Mouse (Mus musculus) Patski (cell line): ENCODE measurements around the gene Gm45837. TPM values are rescaled to one million over a fixed set of nuclear protein-coding genes. Genes with fewer than 3 reads are reported as not detected.

Experiments
- ATAC-seq: fragments of 100-300 bp; one replicate; pipeline ENCODE4 v1.8.0; 2021
- CTCF ChIA-PET: fragments of 350-600 bp; sonication (Branson Sonifier 250); formaldehyde crosslinking; loops from one replicate; lab custom pipeline; 2022; ENCODE audit warnings: inconsistent platforms; lab: Charles Lee
- POLR2A ChIA-PET: fragments of 350-600 bp; sonication (Branson Sonifier 250); formaldehyde crosslinking; loops from one replicate; lab custom pipeline; 2022; ENCODE audit warnings: antibody characterized with exemption, inconsistent platforms; lab: Charles Lee
- DNase-seq: peaks from one replicate; pipeline ENCODE4 v3.0.0-alpha.2; 2011; ENCODE audit warnings: low read depth, low spot score
- H3K27me3 ChIP-seq: fragments of 371-371 bp; one replicate; pipeline ENCODE4 v1.5.1; 2021
- CTCF ChIP-seq: fragments of 100-300 bp; IDR thresholded peaks from one replicate; pipeline ENCODE4 v1.5.1; 2021
- in situ Hi-C: fragments of 300-500 bp; cut with MboI; formaldehyde crosslinking; loops from 3 replicates; pipeline ENCODE4 v1.11.1; 2018; ENCODE audit warnings: low pct_unique_long_range_greater_than_20kb, mixed read lengths
- polyA plus RNA-seq: library from polyadenylated mRNA; unstranded; gene quantifications from one replicate; pipeline ENCODE4 v1.2.3, GENCODE M21; 2021

The Gm45837 gene
- polyA plus RNA-seq, 1 experiment from 2014 or later, result 0.78 TPM

GRCm38 (mm10) chr7:101412796-101413195, 2.1 kb downstream of the Gm45837 start:
- peak; percentile 28 for ATAC-seq
- TF ChIP-seq CTCF, result no peak
- ChIA-PET POLR2A (interaction anchor here (1.1 kb wide), 2 partner anchors 15 to 90 kb away, joined by 3 to 5 read pairs; no protein-coding TSS in a partner anchor), CTCF (interaction anchor here (0.6 to 2.8 kb wide), 32 partner anchors 9 to 491 kb away, joined by 3 to 25 read pairs (median 4); partner anchors contain the start of gene Pde2a)
- peak; percentile 42 for DNase-seq
- no peaks in the 10 kb centered on the region for H3K27me3 ChIP-seq
- in situ Hi-C loops, result loop anchor here (10.0 kb wide), 1 partner anchor 92 kb away; no protein-coding TSS in a partner anchor

- DNase-seq (no peak), ATAC-seq (no peak)
- ChIA-PET CTCF (interaction anchor here (1.0 to 2.8 kb wide), 4 partner anchors 13 to 353 kb away, joined by 3 to 12 read pairs (median 5); no protein-coding TSS in a partner anchor), POLR2A (no interaction called here)
- peaks cover 6% of the 10 kb centered on the region for H3K27me3 ChIP-seq
- no peak for TF ChIP-seq CTCF
- in situ Hi-C loops, result loop anchor here (10.0 kb wide), 1 partner anchor 91 kb away; no protein-coding TSS in a partner anchor
Measured at GRCm38 (mm10) chr7:101414209-101414608, 3.5 kb downstream of the Gm45837 start.

DNA sequence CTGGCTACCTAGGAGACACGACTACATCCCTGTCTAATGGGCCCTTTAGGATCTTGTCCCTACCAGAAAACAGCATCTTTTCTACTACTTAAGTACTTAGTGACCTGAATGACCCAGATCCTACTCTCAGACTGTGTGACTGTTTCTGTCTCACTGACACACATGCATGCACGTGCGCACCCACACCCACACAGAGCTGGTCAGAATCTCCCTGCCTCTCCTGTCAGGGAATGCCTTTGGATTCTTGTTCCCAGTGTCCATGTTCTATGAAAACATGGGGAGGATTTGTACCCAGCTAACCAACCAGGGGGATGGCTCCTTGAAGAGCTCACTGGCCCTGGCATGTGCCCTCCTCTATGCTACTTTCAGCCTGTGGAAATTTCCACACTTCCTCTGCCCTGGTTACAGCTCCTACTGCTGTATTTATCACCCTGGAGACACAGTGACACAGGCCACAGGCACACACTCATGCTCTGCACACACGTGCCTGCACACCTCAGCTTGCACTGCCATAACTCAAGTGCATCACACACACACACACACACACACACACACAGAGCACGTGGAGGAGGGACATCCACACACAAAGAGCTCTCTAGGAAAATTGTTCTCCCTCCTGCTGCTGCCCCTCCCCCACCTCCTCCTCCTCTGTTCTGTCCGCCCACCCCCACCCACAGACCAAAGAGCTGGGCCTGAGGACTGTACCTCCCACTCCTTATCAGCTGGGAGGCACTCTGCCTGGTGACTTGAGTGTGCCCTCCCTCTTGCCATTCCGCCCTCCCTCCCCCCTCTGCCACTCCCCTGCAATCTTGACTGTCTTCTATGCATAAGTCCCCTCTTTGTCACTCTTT, 4.2 kb downstream of the Gm45837 start:
- DNase-seq (no peak), ATAC-seq (no peak)
- ChIA-PET POLR2A (no interaction called here), CTCF (interaction anchor here (0.8 to 2.1 kb wide), 4 partner anchors 12 to 124 kb away, joined by 3 to 7 read pairs (median 3); no protein-coding TSS in a partner anchor)
- in situ Hi-C loops, result loop anchor here (10.0 kb wide), 1 partner anchor 90 kb away; no protein-coding TSS in a partner anchor
- peaks cover 6% of the 10 kb centered on the region for H3K27me3 ChIP-seq
- no peak for TF ChIP-seq CTCF

- CTCF ChIA-PET, result interaction anchor here (0.8 to 2.1 kb wide), 3 partner anchors 12 to 87 kb away, joined by 3 to 7 read pairs (median 3); no protein-coding TSS in a partner anchor
- TF ChIP-seq CTCF, result no peak
- POLR2A ChIA-PET, result no interaction called here
- no peak for DNase-seq
- in situ Hi-C loops, result loop anchor here (10.0 kb wide), 1 partner anchor 89 kb away; no protein-coding TSS in a partner anchor
- no peak for ATAC-seq
- peaks cover 6% of the 10 kb centered on the region for H3K27me3 ChIP-seq
Measured at GRCm38 (mm10) chr7:101415512-101416100, 4.9 kb downstream of the Gm45837 start.

- no peak for ATAC-seq
- H3K27me3 ChIP-seq, result peaks cover 6% of the 10 kb centered on the region
- ChIA-PET CTCF (no interaction called here), POLR2A (no interaction called here)
- no peak for DNase-seq
- in situ Hi-C loops, result loop anchor here (10.0 kb wide), 1 partner anchor 88 kb away; no protein-coding TSS in a partner anchor
- no peak for TF ChIP-seq CTCF
Measured at GRCm38 (mm10) chr7:101416391-101416790, 5.7 kb downstream of the Gm45837 start.

DNA sequence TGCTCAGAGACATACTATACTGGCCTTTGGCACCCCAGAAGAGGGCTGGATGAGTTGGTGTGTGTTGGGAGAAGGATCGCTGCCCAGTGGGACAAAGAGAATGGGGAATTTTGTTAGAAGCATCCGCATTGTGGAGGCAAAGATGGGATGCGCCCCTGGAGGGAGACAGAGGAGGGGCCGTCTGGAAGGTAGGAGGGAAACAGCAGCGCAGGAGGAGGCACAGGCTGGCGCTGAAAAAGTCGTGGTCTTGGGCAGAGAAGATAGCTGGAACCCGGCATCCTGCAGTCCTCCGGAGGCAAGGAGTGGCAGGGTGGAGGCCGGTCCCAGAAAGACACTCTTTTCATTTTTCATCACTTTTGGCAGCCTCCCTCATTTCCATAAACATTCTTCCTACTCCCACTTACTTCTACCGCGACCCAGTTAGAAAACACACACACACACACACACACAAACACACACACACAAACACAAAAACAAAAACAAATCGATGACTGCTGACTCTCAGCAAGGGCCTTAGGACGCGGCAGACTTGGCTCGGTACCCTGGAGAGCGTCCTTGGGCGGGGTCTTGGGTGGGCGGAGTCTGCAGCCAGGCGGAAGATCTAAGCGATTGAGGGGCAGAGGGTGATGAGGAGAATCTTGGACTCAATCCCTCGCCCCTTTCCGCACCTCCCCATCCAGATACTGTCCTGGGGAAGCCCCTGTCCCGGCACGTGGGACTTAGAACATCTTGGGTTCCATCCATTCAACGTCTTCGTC, 8.5 kb downstream of the Gm45837 start:
- no peak for DNase-seq
- in situ Hi-C loops, result loop anchor here (10.0 kb wide), 1 partner anchor 86 kb away; no protein-coding TSS in a partner anchor

GRCm38 (mm10) chr7:101421529-101421928, 10.8 kb downstream of the Gm45837 start, which contains the start of gene Pde2a:
Gene Pde2a, plus strand, starts transcription at chr7:101421691.
- TF ChIP-seq CTCF, result no peak
- no peak for DNase-seq
- CTCF ChIA-PET, result interaction anchor here (1.0 kb wide), 1 partner anchor 9 kb away, joined by 3 read pairs; no protein-coding TSS in a partner anchor
- H3K27me3 ChIP-seq, result peaks cover 9% of the 10 kb centered on the region
- in situ Hi-C loops, result no loop called here
- ATAC-seq, result no peak
- POLR2A ChIA-PET, result interaction anchor here (0.8 kb wide), 1 partner anchor 19 kb away, joined by 3 read pairs; no protein-coding TSS in a partner anchor

More for the DNA sequence above, 8.5 kb downstream of the Gm45837 start:
- CTCF ChIA-PET, result no interaction called here
- POLR2A ChIA-PET, result interaction anchor here (0.7 kb wide), 1 partner anchor 9 kb away, joined by 3 read pairs; no protein-coding TSS in a partner anchor
- TF ChIP-seq CTCF, result no peak
- ATAC-seq, result no peak
- H3K27me3 ChIP-seq, result peaks cover 6% of the 10 kb centered on the region

DNA sequence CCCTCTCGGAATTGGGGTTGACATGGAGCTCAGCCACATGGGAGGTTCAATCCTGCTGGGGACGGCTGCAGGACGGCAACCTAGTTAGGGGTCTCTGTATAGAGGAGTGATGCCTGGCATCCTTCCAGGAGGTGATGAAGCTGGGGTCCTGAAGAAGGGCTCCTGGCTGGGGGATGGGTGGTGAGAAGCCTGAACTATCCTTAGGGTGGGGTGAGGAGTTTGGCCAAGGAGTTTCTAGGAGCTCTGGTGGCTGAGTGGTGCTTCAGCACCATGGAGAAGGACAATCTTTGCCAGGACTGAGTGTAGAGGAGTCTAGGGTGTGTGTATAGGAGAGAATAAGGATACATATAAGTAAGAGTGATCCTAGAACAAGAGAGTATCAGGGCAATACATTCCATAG, 11.4 kb downstream of the Gm45837 start:
- in situ Hi-C loops, result no loop called here
- ATAC-seq (no peak), DNase-seq (no peak)
- no peak for TF ChIP-seq CTCF
- H3K27me3 ChIP-seq, result peaks cover 9% of the 10 kb centered on the region
- POLR2A ChIA-PET, result interaction anchor here (0.8 kb wide), 1 partner anchor 20 kb away, joined by 3 read pairs; no protein-coding TSS in a partner anchor
- CTCF ChIA-PET, result interaction anchor here (1.0 kb wide), 1 partner anchor 10 kb away, joined by 3 read pairs; no protein-coding TSS in a partner anchor

- peaks cover 9% of the 10 kb centered on the region for H3K27me3 ChIP-seq
- ChIA-PET CTCF (no interaction called here), POLR2A (no interaction called here)
- DNase-seq (no peak), ATAC-seq (no peak)
- in situ Hi-C loops, result no loop called here
- TF ChIP-seq CTCF, result no peak
Measured at GRCm38 (mm10) chr7:101422646-101423045, 12.0 kb downstream of the Gm45837 start.
